Mouse (Mus musculus) limb, embryonic 13.5 days (tissue): ENCODE data around the gene Cdc42bpg. TPM values are rescaled to one million over a fixed set of nuclear protein-coding genes. Genes with fewer than 3 reads are reported as not detected.
"Not testable (repeated sequence)": the region's sequence is repeated elsewhere in the genome, so short reads cannot be mapped to it uniquely, and the experiment has no call there.

Experiments used
- ATAC-seq: fragments of 200-750 bp; cut with Nextera tagmentation; 2 replicates; pipeline ENCODE4 v1.8.0; 2017; ENCODE audit warnings: low read depth, moderate number of reproducible peaks, moderate TSS enrichment; ENCODE audit not compliant: low FRiP score
- H3K27ac ChIP-seq: fragments of 300-500 bp; sonication (generic); 2 replicates; pipeline ENCODE4 v1.5.1; 2015; ENCODE audit warnings: inconsistent platforms, mild to moderate bottlenecking, moderate library complexity
- H3K27me3 ChIP-seq: fragments of 300-500 bp; sonication (generic); 2 replicates; pipeline ENCODE4 v1.6.1; 2015; ENCODE audit warnings: mild to moderate bottlenecking, inconsistent platforms
- H3K36me3 ChIP-seq: fragments of 300-500 bp; sonication (generic); 2 replicates; pipeline ENCODE4 v1.6.1; 2015; ENCODE audit warnings: inconsistent platforms, mild to moderate bottlenecking, moderate library complexity
- H3K4me1 ChIP-seq: fragments of 300-500 bp; sonication (generic); 2 replicates; pipeline ENCODE4 v1.6.1; 2015; ENCODE audit warnings: inconsistent platforms
- H3K4me2 ChIP-seq: fragments of 300-500 bp; sonication (generic); replicated peaks from 2 replicates; pipeline ENCODE4 v1.6.1; 2015; ENCODE audit warnings: inconsistent platforms, mild to moderate bottlenecking, moderate library complexity
- H3K4me3 ChIP-seq: fragments of 300-500 bp; sonication (generic); 2 replicates; pipeline ENCODE4 v1.5.1; 2015; ENCODE audit warnings: moderate library complexity, mild to moderate bottlenecking, inconsistent platforms
- H3K9ac ChIP-seq: fragments of 300-500 bp; sonication (generic); 2 replicates; pipeline ENCODE4 v1.6.1; 2015; ENCODE audit warnings: mild to moderate bottlenecking, inconsistent platforms
- H3K9me3 ChIP-seq: fragments of 300-500 bp; sonication (generic); 2 replicates; pipeline ENCODE4 v1.6.1; 2016; ENCODE audit warnings: inconsistent platforms
- WGBS: fragments of 180-500 bp; shearing (Covaris S2); methylation state at CpG from one replicate; pipeline ENCODE4 v1.1.7; 2015; 5-methylcytosine and 5-hydroxymethylcytosine counted together
- polyA plus RNA-seq: library from polyadenylated mRNA; unstranded; fragments of >200 nt; fragmentation: Nextera tagmentation; extraction: Ambion mirVana; gene quantifications from 2 replicates; pipeline ENCODE4 v1.2.1, GENCODE M21; 2015

Cdc42bpg gene
- polyA plus RNA-seq, 1 experiment from 2014 or later, result 0.70 TPM

DNA sequence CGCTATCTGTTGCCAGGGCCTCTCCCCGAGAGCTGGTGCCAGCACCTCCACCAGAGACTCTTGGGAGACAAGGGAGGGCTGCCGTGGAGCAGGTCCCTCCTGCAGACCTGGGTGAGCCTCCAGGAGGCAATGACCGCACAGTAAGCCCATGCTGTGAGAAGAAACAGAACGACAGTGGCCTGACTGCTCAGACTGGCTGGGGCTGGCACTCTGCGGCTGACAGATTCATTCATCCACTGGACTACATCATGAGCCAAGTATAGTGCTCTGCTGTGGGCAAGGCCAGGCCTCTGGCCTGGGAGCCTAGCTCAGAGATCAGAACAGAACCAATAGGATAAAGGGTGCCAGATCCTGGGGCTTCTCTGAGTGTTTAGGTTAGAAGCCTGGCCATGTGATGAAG is 2.4 kb upstream of the Cdc42bpg start:
- peaks cover 37% of the 10 kb centered on the region for H3K4me1 ChIP-seq
- WGBS, result 78% methylated on average over 6 of the region's 6 CpGs

GRCm38 (mm10) chr19:6304787-6305516 is 1.3 kb upstream of the Cdc42bpg start:
- no peak overlapping the region for H3K4me3 ChIP-seq
- H3K27me3 ChIP-seq, result no peaks in the 10 kb centered on the region
- H3K27ac ChIP-seq, result no peak overlapping the region
- ATAC-seq, result peak; percentile 42; the same call in 1 of the 2 replicates
- WGBS, result 23% methylated on average over 5 of the region's 5 CpGs
- peaks cover 37% of the 10 kb centered on the region for H3K4me1 ChIP-seq
- H3K36me3 ChIP-seq, result peaks cover 18% of the 10 kb centered on the region
- H3K9ac ChIP-seq, result no peak overlapping the region
- no peak overlapping the region for H3K4me2 ChIP-seq
- no peaks in the 10 kb centered on the region for H3K9me3 ChIP-seq

More for the DNA sequence above, 2.4 kb upstream of the Cdc42bpg start:
- Histone ChIP-seq H3K9ac (peak overlapping the region; percentile 20; the same call in 1 of the 2 replicates), H3K27me3 (no peaks in the 10 kb centered on the region), H3K4me3 (no peak overlapping the region), H3K36me3 (peaks cover 28% of the 10 kb centered on the region), H3K4me2 (no peak overlapping the region), H3K27ac (peak overlapping the region; percentile 23; the same call in 1 of the 2 replicates), H3K9me3 (no peaks in the 10 kb centered on the region)
- no peak for ATAC-seq

- H3K4me2 ChIP-seq, result peak overlapping the region; percentile 81
- no peak for ATAC-seq
- H3K4me3 ChIP-seq, result peak overlapping the region; percentile 66
- peaks cover 18% of the 10 kb centered on the region for H3K36me3 ChIP-seq
- H3K9me3 ChIP-seq, result no peaks in the 10 kb centered on the region
- 60% methylated on average over 8 of the region's 8 CpGs for WGBS
- H3K4me1 ChIP-seq, result peaks cover 37% of the 10 kb centered on the region
- H3K27ac ChIP-seq, result peak overlapping the region; percentile 76
- H3K27me3 ChIP-seq, result no peaks in the 10 kb centered on the region
- peak overlapping the region; percentile 75 for H3K9ac ChIP-seq
Observed at GRCm38 (mm10) chr19:6305517-6306115, 640 bp upstream of the Cdc42bpg start.

GRCm38 (mm10) chr19:6306586-6306985 is 330 bp downstream of the Cdc42bpg start:
- Histone ChIP-seq H3K4me3 (peak overlapping the region; percentile 66), H3K27me3 (no peaks in the 10 kb centered on the region), H3K9ac (peak overlapping the region; percentile 75), H3K4me2 (peak overlapping the region; percentile 81), H3K4me1 (peaks cover 37% of the 10 kb centered on the region), H3K27ac (no peak overlapping the region), H3K9me3 (no peaks in the 10 kb centered on the region), H3K36me3 (peaks cover 20% of the 10 kb centered on the region)
- WGBS, result 1% methylated on average over 22 of the region's 34 CpGs
- ATAC-seq, result peak; percentile 52

DNA sequence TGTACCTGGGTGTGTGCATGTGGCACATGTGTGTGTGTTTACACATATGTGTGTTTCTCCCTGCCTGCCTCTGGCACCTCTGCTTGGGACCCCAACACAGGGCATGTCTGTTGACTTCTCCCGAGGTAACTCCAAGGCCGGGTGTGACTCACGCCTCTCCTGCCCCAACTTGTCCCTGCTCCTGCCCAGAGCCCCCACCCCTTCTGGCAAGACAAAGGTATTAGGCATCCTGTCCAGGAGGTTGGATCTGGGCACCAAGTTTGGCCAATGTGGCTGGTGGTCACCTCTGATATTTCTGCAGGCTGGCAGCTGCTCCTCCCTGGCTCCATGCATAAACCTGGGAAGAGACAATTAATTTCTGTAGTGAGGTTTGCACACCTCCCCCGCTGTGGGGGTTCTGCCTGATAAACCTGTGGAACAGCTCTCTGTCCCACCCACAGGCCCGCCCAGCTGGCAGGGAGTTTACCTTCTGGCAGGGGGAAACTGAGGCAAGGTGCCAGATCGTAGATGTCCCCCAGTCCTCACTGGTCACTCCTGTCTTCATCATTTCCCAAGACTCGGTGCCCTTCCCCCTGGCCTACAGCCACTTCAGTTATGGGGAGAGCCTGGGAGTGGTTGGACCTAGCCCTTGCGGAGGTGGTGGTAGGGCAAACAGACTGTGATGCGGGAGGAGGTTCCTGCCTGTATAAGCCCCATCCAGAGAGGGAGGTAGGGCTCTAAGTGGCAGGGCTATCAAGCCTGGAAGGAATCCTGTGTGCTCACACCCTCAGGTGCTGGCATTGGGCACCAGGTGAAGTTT is 1.7 kb downstream of the Cdc42bpg start:
- peak overlapping the region; percentile 81 for H3K4me2 ChIP-seq
- no peaks in the 10 kb centered on the region for H3K27me3 ChIP-seq
- no peak overlapping the region for H3K27ac ChIP-seq
- H3K36me3 ChIP-seq, result peaks cover 29% of the 10 kb centered on the region
- ATAC-seq, result no peak
- H3K9me3 ChIP-seq, result no peaks in the 10 kb centered on the region
- peak overlapping the region; percentile 75 for H3K9ac ChIP-seq
- peaks cover 30% of the 10 kb centered on the region for H3K4me1 ChIP-seq
- WGBS, result 79% methylated on average over 9 of the region's 9 CpGs
- H3K4me3 ChIP-seq, result 0 out of 2 replicates have a peak overlapping the region, but pooled peaks have one; percentile 66

DNA sequence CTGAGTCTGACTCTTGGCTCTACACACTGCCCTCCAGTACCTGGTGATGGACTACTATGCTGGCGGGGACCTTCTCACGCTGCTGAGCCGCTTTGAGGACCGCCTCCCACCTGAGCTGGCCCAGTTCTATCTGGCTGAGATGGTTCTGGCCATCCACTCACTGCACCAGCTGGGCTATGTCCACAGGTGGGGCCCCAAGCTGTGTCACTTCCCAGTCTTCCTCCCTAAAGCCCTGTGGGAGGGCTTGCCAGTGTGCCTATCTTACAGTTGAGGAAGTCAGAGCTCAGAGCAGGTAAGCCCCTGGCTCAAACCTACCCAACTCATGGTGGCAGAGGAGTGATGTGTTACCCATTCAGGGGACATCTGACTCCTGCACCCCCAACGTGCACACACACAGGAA is 3.9 kb downstream of the Cdc42bpg start:
- H3K27me3 ChIP-seq, result no peaks in the 10 kb centered on the region
- no peak for ATAC-seq
- no peaks in the 10 kb centered on the region for H3K9me3 ChIP-seq
- H3K9ac ChIP-seq, result no peak overlapping the region
- peaks cover 21% of the 10 kb centered on the region for H3K4me1 ChIP-seq
- WGBS, result 91% methylated on average over 5 of the region's 5 CpGs
- H3K4me2 ChIP-seq, result no peak overlapping the region
- H3K4me3 ChIP-seq, result no peak overlapping the region
- H3K27ac ChIP-seq, result no peak overlapping the region
- peaks cover 52% of the 10 kb centered on the region for H3K36me3 ChIP-seq

DNA sequence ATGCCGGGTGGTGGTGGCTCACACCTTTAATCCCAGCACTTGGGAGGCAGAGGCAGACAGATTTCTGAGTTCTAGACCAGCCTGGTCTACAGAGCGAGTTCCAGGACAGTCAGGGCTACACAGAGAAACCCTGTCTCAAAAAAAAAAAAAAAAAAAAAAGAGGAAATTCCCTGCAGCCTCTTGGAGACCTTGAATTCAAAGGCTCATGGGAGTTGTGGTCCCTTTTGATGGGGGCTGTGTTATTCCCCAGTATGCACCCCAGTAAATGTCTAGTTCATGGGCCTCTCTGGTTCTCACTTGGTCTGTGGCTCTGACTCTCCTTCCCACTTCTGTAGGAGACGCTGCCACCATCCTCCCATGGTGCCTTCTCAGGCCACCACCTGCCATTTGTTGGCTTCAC is 5.5 kb downstream of the Cdc42bpg start:
- H3K27me3 ChIP-seq, H3K9me3 ChIP-seq, H3K4me2 ChIP-seq, H3K4me3 ChIP-seq, ATAC-seq, H3K27ac ChIP-seq, H3K9ac ChIP-seq: not testable (repeated sequence)
- Histone ChIP-seq H3K4me1 (peaks cover 14% of the 10 kb centered on the region), H3K36me3 (peaks cover 68% of the 10 kb centered on the region)
- WGBS, result 90% methylated on average over 3 of the region's 3 CpGs

GRCm38 (mm10) chr19:6313796-6314195 is 7.5 kb downstream of the Cdc42bpg start:
- WGBS, result 86% methylated on average over 8 of the region's 8 CpGs
- no peaks in the 10 kb centered on the region for H3K9me3 ChIP-seq
- H3K27me3 ChIP-seq, result no peaks in the 10 kb centered on the region
- no peak overlapping the region for H3K9ac ChIP-seq
- H3K27ac ChIP-seq, result no peak overlapping the region
- no peaks in the 10 kb centered on the region for H3K4me1 ChIP-seq
- H3K4me2 ChIP-seq, result no peak overlapping the region
- ATAC-seq, result no peak
- H3K4me3 ChIP-seq, result no peak overlapping the region
- H3K36me3 ChIP-seq, result peaks cover 88% of the 10 kb centered on the region

GRCm38 (mm10) chr19:6314513-6314912 is 8.3 kb downstream of the Cdc42bpg start:
- H3K9me3 ChIP-seq, result no peaks in the 10 kb centered on the region
- no peak overlapping the region for H3K4me3 ChIP-seq
- H3K4me1 ChIP-seq, result no peaks in the 10 kb centered on the region
- no peaks in the 10 kb centered on the region for H3K27me3 ChIP-seq
- H3K27ac ChIP-seq, result no peak overlapping the region
- peaks cover 95% of the 10 kb centered on the region for H3K36me3 ChIP-seq
- no peak overlapping the region for H3K4me2 ChIP-seq
- ATAC-seq, result no peak
- H3K9ac ChIP-seq, result 0 out of 2 replicates have a peak overlapping the region, but pooled peaks have one; percentile 13
- WGBS, result 77% methylated on average over 8 of the region's 8 CpGs

GRCm38 (mm10) chr19:6315573-6315972 is 9.3 kb downstream of the Cdc42bpg start:
- H3K36me3 ChIP-seq, result peaks cover 98% of the 10 kb centered on the region
- no peak for ATAC-seq
- no peak overlapping the region for H3K27ac ChIP-seq
- H3K4me1 ChIP-seq, result no peaks in the 10 kb centered on the region
- no peak overlapping the region for H3K9ac ChIP-seq
- H3K4me2 ChIP-seq, result no peak overlapping the region
- 77% methylated on average over 14 of the region's 14 CpGs for WGBS
- H3K9me3 ChIP-seq, result no peaks in the 10 kb centered on the region
- no peak overlapping the region for H3K4me3 ChIP-seq
- H3K27me3 ChIP-seq, result no peaks in the 10 kb centered on the region

GRCm38 (mm10) chr19:6318145-6318544 is 11.9 kb downstream of the Cdc42bpg start:
- H3K27ac ChIP-seq, result no peak overlapping the region
- H3K27me3 ChIP-seq, result no peaks in the 10 kb centered on the region
- no peak for ATAC-seq
- H3K9ac ChIP-seq, result no peak overlapping the region
- no peaks in the 10 kb centered on the region for H3K9me3 ChIP-seq
- H3K4me1 ChIP-seq, result no peaks in the 10 kb centered on the region
- H3K4me3 ChIP-seq, result no peak overlapping the region
- 92% methylated on average over 12 of the region's 12 CpGs for WGBS
- peaks cover 98% of the 10 kb centered on the region for H3K36me3 ChIP-seq
- no peak overlapping the region for H3K4me2 ChIP-seq

DNA sequence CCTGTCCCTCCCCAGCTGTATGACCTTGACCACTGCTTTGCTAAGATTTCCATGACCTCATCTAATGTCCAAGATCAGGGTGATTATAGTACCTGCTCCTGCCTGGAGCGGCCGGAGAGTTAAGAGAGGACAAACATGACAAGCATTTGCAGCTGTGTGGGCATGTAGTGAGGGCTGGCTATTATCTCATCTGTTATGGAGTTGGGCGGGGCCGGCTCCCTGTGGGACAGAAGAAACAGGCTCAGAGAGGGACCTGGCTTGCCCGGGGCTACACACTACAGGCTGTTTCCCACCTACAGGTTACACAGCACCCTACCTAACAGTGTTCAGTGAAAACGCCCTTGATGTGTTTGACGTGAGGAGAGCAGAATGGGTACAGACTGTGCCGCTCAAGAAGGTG is 15.1 kb downstream of the Cdc42bpg start:
- H3K4me2 ChIP-seq, result 0 out of 2 replicates have a peak overlapping the region, but pooled peaks have one; percentile 4
- H3K9me3 ChIP-seq, result no peaks in the 10 kb centered on the region
- H3K36me3 ChIP-seq, result peaks cover 85% of the 10 kb centered on the region
- H3K27me3 ChIP-seq, result no peaks in the 10 kb centered on the region
- 79% methylated on average over 8 of the region's 8 CpGs for WGBS
- H3K4me1 ChIP-seq, result no peaks in the 10 kb centered on the region
- no peak overlapping the region; the same call in 1 of the 2 replicates for H3K27ac ChIP-seq
- H3K9ac ChIP-seq, result no peak overlapping the region; the same call in 1 of the 2 replicates
- H3K4me3 ChIP-seq, result no peak overlapping the region
- no peak for ATAC-seq
